Mouse (Mus musculus) C2C12 (cell line): ENCODE results near the gene Aqp3.

Source experiments
- CTCF ChIP-seq: IDR thresholded peaks from one replicate; pipeline ENCODE4 v1.5.1; 2011; ENCODE audit not compliant: control insufficient read depth, insufficient read depth, insufficient read length
- MYOD1 ChIP-seq: IDR thresholded peaks from one replicate; pipeline ENCODE4 v1.6.1; 2011; ENCODE audit warnings: low read depth; ENCODE audit not compliant: control insufficient read depth, insufficient read length
- USF1 ChIP-seq: IDR thresholded peaks from one replicate; pipeline ENCODE4 v1.6.1; 2011; ENCODE audit warnings: low read depth, mild to moderate bottlenecking, control low read depth, moderate library complexity

- TF ChIP-seq MYOD1 (no peak), CTCF (no peak), USF1 (no peak)
Measured at GRCm38 (mm10) chr4:41065196-41065595, 32.8 kb downstream of the Aqp3 start.
